Mouse (Mus musculus) limb, embryonic 11.5 days (tissue): ENCODE results near the gene Arhgap21. TPM values are rescaled to one million over a fixed set of nuclear protein-coding genes. Genes with fewer than 3 reads are reported as not detected.

Source experiments
- ATAC-seq: fragments of 200-750 bp; cut with Nextera tagmentation; 2 replicates; pipeline ENCODE4 v1.8.0; 2017; ENCODE audit warnings: low read depth; ENCODE audit not compliant: insufficient number of reproducible peaks, low FRiP score, low TSS enrichment
- DNase-seq: peaks from one replicate; pipeline ENCODE4 v3.0.0-alpha.2; 2015; ENCODE audit warnings: low spot score
- H3K27ac ChIP-seq: fragments of 300-500 bp; sonication (generic); replicated peaks from 2 replicates; pipeline ENCODE4 v1.5.1; 2014; ENCODE audit warnings: low read depth, mild to moderate bottlenecking, low read length
- H3K27me3 ChIP-seq: fragments of 300-500 bp; sonication (generic); 2 replicates; pipeline ENCODE4 v1.6.1; 2014; ENCODE audit warnings: mild to moderate bottlenecking, low read length, mixed read lengths; ENCODE audit not compliant: control insufficient read depth, insufficient read depth
- H3K36me3 ChIP-seq: fragments of 300-500 bp; sonication (generic); 2 replicates; pipeline ENCODE4 v1.6.1; 2014; ENCODE audit warnings: mild to moderate bottlenecking, low read length, moderate library complexity, mixed read lengths; ENCODE audit not compliant: control insufficient read depth, insufficient read depth
- H3K4me1 ChIP-seq: fragments of 300-500 bp; sonication (generic); 2 replicates; pipeline ENCODE4 v1.6.1; 2014; ENCODE audit warnings: low read length, mixed read lengths; ENCODE audit not compliant: control insufficient read depth, insufficient read depth
- H3K4me2 ChIP-seq: fragments of 300-500 bp; sonication (generic); 2 replicates; pipeline ENCODE4 v1.6.1; 2014; ENCODE audit warnings: low read depth, mild to moderate bottlenecking, moderate library complexity; ENCODE audit not compliant: severe bottlenecking
- H3K4me3 ChIP-seq: fragments of 300-500 bp; sonication (generic); 2 replicates; pipeline ENCODE4 v1.5.1; 2014; ENCODE audit warnings: low read depth, low read length
- H3K9ac ChIP-seq: fragments of 300-500 bp; sonication (generic); 2 replicates; pipeline ENCODE4 v1.6.1; 2014; ENCODE audit warnings: mild to moderate bottlenecking, low read length
- H3K9me3 ChIP-seq: fragments of 300-500 bp; sonication (generic); 2 replicates; pipeline ENCODE4 v1.6.1; 2016; ENCODE audit warnings: low read length; ENCODE audit not compliant: control insufficient read depth
- WGBS: fragments of 180-500 bp; shearing (Covaris S2); extraction: QIAGEN DNeasy Blood & Tissue Kit; methylation state at CpG from one replicate; pipeline ENCODE4 v1.1.7; 2014; 5-methylcytosine and 5-hydroxymethylcytosine counted together
- polyA plus RNA-seq: library from polyadenylated mRNA; unstranded; fragments of >200 nt; fragmentation: Nextera tagmentation; extraction: Ambion mirVana; gene quantifications from 2 replicates; pipeline ENCODE4 v1.2.1, GENCODE M21; 2014

Arhgap21 gene
- polyA plus RNA-seq, 1 experiment from 2014 or later: 16.9 TPM

- WGBS: 75% methylated on average over 7 of the region's 7 CpGs
- H3K4me3 ChIP-seq: no peak overlapping the region
- DNase-seq (no peak), ATAC-seq (no peak)
- no peak overlapping the region for H3K4me2 ChIP-seq
- no peaks in the 10 kb centered on the region for H3K36me3 ChIP-seq
- H3K27me3 ChIP-seq: no peaks in the 10 kb centered on the region
- H3K9me3 ChIP-seq: no peaks in the 10 kb centered on the region
- H3K4me1 ChIP-seq: no peaks in the 10 kb centered on the region
- no peak overlapping the region for H3K27ac ChIP-seq
- H3K9ac ChIP-seq: no peak overlapping the region
Observed at GRCm38 (mm10) chr2:20909404-20909803, 59.3 kb downstream of the Arhgap21 start.

GRCm38 (mm10) chr2:20907291-20907690 is 61.4 kb downstream of the Arhgap21 start:
- Histone ChIP-seq H3K9ac (no peak overlapping the region), H3K4me2 (no peak overlapping the region), H3K4me3 (no peak overlapping the region), H3K4me1 (no peaks in the 10 kb centered on the region), H3K9me3 (no peaks in the 10 kb centered on the region), H3K27ac (no peak overlapping the region), H3K36me3 (no peaks in the 10 kb centered on the region), H3K27me3 (no peaks in the 10 kb centered on the region)
- DNase-seq: no peak
- WGBS: 76% methylated on average over 3 of the region's 3 CpGs
- no peak for ATAC-seq

- Histone ChIP-seq H3K9me3 (no peaks in the 10 kb centered on the region), H3K9ac (no peak overlapping the region), H3K4me3 (no peak overlapping the region), H3K4me2 (no peak overlapping the region), H3K27me3 (no peaks in the 10 kb centered on the region), H3K36me3 (no peaks in the 10 kb centered on the region), H3K27ac (no peak overlapping the region), H3K4me1 (no peaks in the 10 kb centered on the region)
- no peak for ATAC-seq
- WGBS: 94% methylated on average over 8 of the region's 8 CpGs
- no peak for DNase-seq
Observed at GRCm38 (mm10) chr2:20905411-20905810, 63.3 kb downstream of the Arhgap21 start.

- Histone ChIP-seq H3K4me3 (no peak overlapping the region), H3K9me3 (no peaks in the 10 kb centered on the region), H3K4me1 (no peaks in the 10 kb centered on the region), H3K9ac (no peak overlapping the region), H3K4me2 (no peak overlapping the region), H3K36me3 (no peaks in the 10 kb centered on the region), H3K27me3 (no peaks in the 10 kb centered on the region), H3K27ac (no peak overlapping the region)
- 89% methylated on average over 11 of the region's 11 CpGs for WGBS
- ATAC-seq (no peak), DNase-seq (no peak)
Observed at GRCm38 (mm10) chr2:20902981-20903645, 65.6 kb downstream of the Arhgap21 start.

GRCm38 (mm10) chr2:20901916-20902315 is 66.8 kb downstream of the Arhgap21 start:
- H3K27ac ChIP-seq: no peak overlapping the region
- no peak for ATAC-seq
- no peak overlapping the region for H3K4me2 ChIP-seq
- no peak overlapping the region for H3K4me3 ChIP-seq
- no peaks in the 10 kb centered on the region for H3K4me1 ChIP-seq
- H3K36me3 ChIP-seq: no peaks in the 10 kb centered on the region
- no peak for DNase-seq
- 94% methylated on average over 4 of the region's 4 CpGs for WGBS
- H3K9me3 ChIP-seq: no peaks in the 10 kb centered on the region
- no peaks in the 10 kb centered on the region for H3K27me3 ChIP-seq
- no peak overlapping the region for H3K9ac ChIP-seq

- H3K36me3 ChIP-seq: no peaks in the 10 kb centered on the region
- H3K27me3 ChIP-seq: no peaks in the 10 kb centered on the region
- ATAC-seq (no peak), DNase-seq (no peak)
- no peaks in the 10 kb centered on the region for H3K9me3 ChIP-seq
- no peak overlapping the region for H3K9ac ChIP-seq
- WGBS: 72% methylated on average over 9 of the region's 9 CpGs
- H3K4me2 ChIP-seq: no peak overlapping the region
- no peak overlapping the region for H3K27ac ChIP-seq
- 0 out of 2 replicates have a peak, but pooled peaks cover under 1% of the 10 kb centered on the region for H3K4me1 ChIP-seq
- H3K4me3 ChIP-seq: no peak overlapping the region
Observed at GRCm38 (mm10) chr2:20899301-20899700, 69.4 kb downstream of the Arhgap21 start.

- DNase-seq: peak; percentile 77
- Histone ChIP-seq H3K9ac (no peak overlapping the region), H3K4me2 (no peak overlapping the region), H3K9me3 (no peaks in the 10 kb centered on the region), H3K4me3 (no peak overlapping the region), H3K27me3 (no peaks in the 10 kb centered on the region), H3K27ac (no peak overlapping the region), H3K36me3 (no peaks in the 10 kb centered on the region), H3K4me1 (0 out of 2 replicates have a peak, but pooled peaks cover 3% of the 10 kb centered on the region)
- WGBS: 51% methylated on average over 6 of the region's 6 CpGs
- peak; percentile 80 for ATAC-seq
Observed at GRCm38 (mm10) chr2:20898684-20899083, 70.0 kb downstream of the Arhgap21 start.

GRCm38 (mm10) chr2:20896446-20896845 is 72.2 kb downstream of the Arhgap21 start:
- Histone ChIP-seq H3K9ac (no peak overlapping the region), H3K4me2 (no peak overlapping the region), H3K4me1 (0 out of 2 replicates have a peak, but pooled peaks cover 3% of the 10 kb centered on the region), H3K4me3 (no peak overlapping the region), H3K36me3 (no peaks in the 10 kb centered on the region), H3K27ac (no peak overlapping the region), H3K27me3 (no peaks in the 10 kb centered on the region), H3K9me3 (no peaks in the 10 kb centered on the region)
- 88% methylated on average over 5 of the region's 5 CpGs for WGBS
- DNase-seq (no peak), ATAC-seq (no peak)
